Mouse (Mus musculus): ENCODE measurements around the gene Sdc4.

The Sdc4 gene

GRCm38 (mm10) chr2:164403396-164404081, 40.1 kb downstream of the Sdc4 start:
- DNase-seq (ENCODE audit: low read depth, low spot score) = no peak

- DNase-seq (ENCODE audit: low read depth, low spot score) = peak; percentile 89
Observed at GRCm38 (mm10) chr2:164402906-164403305, 40.8 kb downstream of the Sdc4 start, which contains the start of gene Rbpjl. Rbpjl (plus strand) TSS chr2:164403141.

- no peak for DNase-seq (ENCODE audit: low read depth, low spot score)
Observed at GRCm38 (mm10) chr2:164396911-164397310, 46.8 kb downstream of the Sdc4 start.

GRCm38 (mm10) chr2:164396076-164396475, 47.6 kb downstream of the Sdc4 start:
- DNase-seq (ENCODE audit: low read depth, low spot score) = no peak

GRCm38 (mm10) chr2:164393126-164393525, 50.6 kb downstream of the Sdc4 start:
- DNase-seq (ENCODE audit: low read depth, low spot score) = no peak

GRCm38 (mm10) chr2:164389499-164389898, 54.2 kb downstream of the Sdc4 start:
- peak; percentile 86 for DNase-seq (ENCODE audit: low read depth, low spot score)

- peak; percentile 68 for DNase-seq (ENCODE audit: low read depth, low spot score)
Observed at GRCm38 (mm10) chr2:164389020-164389419, 54.7 kb downstream of the Sdc4 start, which contains the start of gene Slpi. Slpi (minus strand) TSS chr2:164389095.

GRCm38 (mm10) chr2:164386953-164387352, 56.7 kb downstream of the Sdc4 start:
- DNase-seq (ENCODE audit: low read depth, low spot score) = no peak

- peak; percentile 74 for DNase-seq (ENCODE audit: low read depth, low spot score)
Observed at GRCm38 (mm10) chr2:164385927-164386763, 57.5 kb downstream of the Sdc4 start.

- no peak for DNase-seq (ENCODE audit: low read depth, low spot score)
Observed at GRCm38 (mm10) chr2:164383656-164384399, 59.9 kb downstream of the Sdc4 start.

GRCm38 (mm10) chr2:164382971-164383370, 60.7 kb downstream of the Sdc4 start:
- no peak for DNase-seq (ENCODE audit: low read depth, low spot score)

GRCm38 (mm10) chr2:164381726-164382125, 62.0 kb downstream of the Sdc4 start:
- DNase-seq (ENCODE audit: low read depth, low spot score) = no peak

- no peak for DNase-seq (ENCODE audit: low read depth, low spot score)
Observed at GRCm38 (mm10) chr2:164377478-164378426, 65.9 kb downstream of the Sdc4 start.
